Mouse (Mus musculus): Measurements from ENCODE around the gene Lrrc28. TPM values are rescaled to one million over a fixed set of nuclear protein-coding genes. Genes with fewer than 3 reads are reported as not detected.
A peak's percentile ranks its signal among the peaks of the same experiment; 100 is the strongest.

Lrrc28 gene
- polyA plus RNA-seq, 2 experiments = 22.1 to 26.3 TPM

DNA sequence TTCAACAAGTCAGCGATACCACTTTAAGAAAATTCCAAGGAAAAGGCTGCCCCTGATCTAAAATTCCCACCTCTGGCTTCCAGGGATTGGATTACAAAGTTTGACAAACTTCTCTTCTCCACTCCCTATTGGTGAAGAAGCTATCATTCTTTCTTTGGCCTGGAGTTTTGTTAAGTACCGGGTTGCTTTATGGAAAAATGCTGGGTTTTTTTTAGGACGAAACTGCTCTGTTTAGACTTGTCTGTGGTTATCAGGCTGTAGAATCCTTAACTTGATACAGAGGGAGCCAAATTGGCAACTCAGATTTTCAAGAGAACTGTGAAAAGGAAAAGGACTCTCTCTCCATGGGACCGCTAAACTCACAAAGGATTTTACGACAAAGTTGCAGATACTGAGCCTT lies 2.2 kb upstream of the Lrrc28 start, which contains the start of gene Ttc23:
TSS of gene Ttc23 (plus strand) at position 134 of the 400 bp plus-strand sequence.
- H3K36me3 ChIP-seq (ENCODE audit: control insufficient read depth, insufficient read depth, low read length) = no peaks in the 10 kb centered on the region
- peak within 1 kb of the TSS; percentile 77 for H3K4me2 ChIP-seq (replicated peaks; ENCODE audit: low read depth, low read length, severe bottlenecking)
- 1% methylated on average over 5 of the region's 5 CpGs for WGBS
- H3K4me1 ChIP-seq (ENCODE audit: control insufficient read depth, insufficient read depth, low read length) = peaks cover 35% of the 10 kb centered on the region
- peak within 1 kb of the TSS; percentile 89 for H3K27ac ChIP-seq (replicated peaks; ENCODE audit: low read depth, low read length)
- H3K9ac ChIP-seq (ENCODE audit: low read depth, low read length, severe bottlenecking) = peak within 1 kb of the TSS; percentile 83
- TF ChIP-seq POLR2A (IDR thresholded peaks at IDR 0.05; ENCODE audit: borderline replicate concordance, extremely low read depth, insufficient read depth, insufficient read length) = no peak
- no peaks in the 10 kb centered on the region for H3K9me3 ChIP-seq (ENCODE audit: control insufficient read depth, low read length)
- DNase-seq (ENCODE audit: low spot score) (peak; percentile 88), ATAC-seq (ENCODE audit: low FRiP score, low read depth) (peak; percentile 60)
- no peaks in the 10 kb centered on the region for H3K27me3 ChIP-seq (ENCODE audit: control insufficient read depth, insufficient read depth, low read length)
- peak within 1 kb of the TSS; percentile 85 for H3K4me3 ChIP-seq (replicated peaks; ENCODE audit: low read length)

- no peak for TF ChIP-seq POLR2A (IDR thresholded peaks at IDR 0.05; ENCODE audit: borderline replicate concordance, extremely low read depth, insufficient read depth, insufficient read length)
- H3K4me3 ChIP-seq (replicated peaks; ENCODE audit: low read length) = peak overlapping the region; percentile 85
- H3K27ac ChIP-seq (replicated peaks; ENCODE audit: low read depth, low read length) = peak overlapping the region; percentile 89
- no peaks in the 10 kb centered on the region for H3K36me3 ChIP-seq (ENCODE audit: control insufficient read depth, insufficient read depth, low read length)
- peaks cover 30% of the 10 kb centered on the region for H3K4me1 ChIP-seq (ENCODE audit: control insufficient read depth, insufficient read depth, low read length)
- peak overlapping the region; percentile 83 for H3K9ac ChIP-seq (ENCODE audit: low read depth, low read length, severe bottlenecking)
- no peaks in the 10 kb centered on the region for H3K9me3 ChIP-seq (ENCODE audit: control insufficient read depth, low read length)
- ATAC-seq (ENCODE audit: low FRiP score, low read depth) (no peak), DNase-seq (ENCODE audit: low spot score) (no peak)
- peak overlapping the region; percentile 77 for H3K4me2 ChIP-seq (replicated peaks; ENCODE audit: low read depth, low read length, severe bottlenecking)
- no peaks in the 10 kb centered on the region for H3K27me3 ChIP-seq (ENCODE audit: control insufficient read depth, insufficient read depth, low read length)
- WGBS = 8% methylated on average over 6 of the region's 6 CpGs
Measured at GRCm38 (mm10) chr7:67646131-67646530, 1.1 kb upstream of the Lrrc28 start.

GRCm38 (mm10) chr7:67645681-67646014 lies 580 bp upstream of the Lrrc28 start:
- ATAC-seq (ENCODE audit: low FRiP score, low read depth) (no peak), DNase-seq (ENCODE audit: low spot score) (no peak)
- no peak for TF ChIP-seq POLR2A (IDR thresholded peaks at IDR 0.05; ENCODE audit: borderline replicate concordance, extremely low read depth, insufficient read depth, insufficient read length)
- H3K9ac ChIP-seq (ENCODE audit: low read depth, low read length, severe bottlenecking) = peak overlapping the region; percentile 83
- peaks cover 5% of the 10 kb centered on the region; the same call in 1 of the 2 replicates for H3K36me3 ChIP-seq (ENCODE audit: control insufficient read depth, insufficient read depth, low read length)
- WGBS = under 1% methylated on average over 15 of the region's 15 CpGs
- H3K27ac ChIP-seq (replicated peaks; ENCODE audit: low read depth, low read length) = peak overlapping the region; percentile 89
- peak overlapping the region; percentile 77 for H3K4me2 ChIP-seq (replicated peaks; ENCODE audit: low read depth, low read length, severe bottlenecking)
- no peaks in the 10 kb centered on the region for H3K27me3 ChIP-seq (ENCODE audit: control insufficient read depth, insufficient read depth, low read length)
- H3K4me3 ChIP-seq (replicated peaks; ENCODE audit: low read length) = peak overlapping the region; percentile 85
- H3K4me1 ChIP-seq (ENCODE audit: control insufficient read depth, insufficient read depth, low read length) = peaks cover 30% of the 10 kb centered on the region
- H3K9me3 ChIP-seq (ENCODE audit: control insufficient read depth, low read length) = no peaks in the 10 kb centered on the region

DNA sequence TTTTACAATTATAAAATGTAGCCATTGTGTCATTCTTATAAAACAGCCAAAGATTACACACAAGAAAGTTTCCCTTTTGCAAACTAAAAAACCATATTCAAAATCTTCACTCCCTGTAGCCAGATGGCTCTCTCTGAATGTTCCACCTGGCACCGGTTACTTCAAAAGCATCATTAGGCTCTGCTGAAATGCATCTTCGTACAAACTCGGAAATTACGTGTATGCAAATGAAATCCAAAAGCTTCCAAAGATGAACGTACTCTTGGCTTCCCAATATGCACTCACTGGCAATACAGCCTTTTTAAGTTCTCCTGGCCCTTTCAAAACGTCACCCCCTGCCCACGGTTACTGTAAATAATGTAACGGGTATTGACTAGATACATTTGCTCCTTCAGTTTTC lies 777 bp downstream of the Lrrc28 start:
- Histone ChIP-seq H3K4me1 (ENCODE audit: control insufficient read depth, insufficient read depth, low read length) (peaks cover 27% of the 10 kb centered on the region), H3K27me3 (ENCODE audit: control insufficient read depth, insufficient read depth, low read length) (no peaks in the 10 kb centered on the region), H3K9ac (ENCODE audit: low read depth, low read length, severe bottlenecking) (peak overlapping the region; percentile 88), H3K4me3 (replicated peaks; ENCODE audit: low read length) (peak overlapping the region; percentile 85), H3K27ac (replicated peaks; ENCODE audit: low read depth, low read length) (no peak overlapping the region), H3K36me3 (ENCODE audit: control insufficient read depth, insufficient read depth, low read length) (peaks cover 8% of the 10 kb centered on the region; the same call in 1 of the 2 replicates), H3K9me3 (ENCODE audit: control insufficient read depth, low read length) (no peaks in the 10 kb centered on the region), H3K4me2 (replicated peaks; ENCODE audit: low read depth, low read length, severe bottlenecking) (peak overlapping the region; percentile 64)
- no peak for DNase-seq (ENCODE audit: low spot score)
- TF ChIP-seq POLR2A (IDR thresholded peaks at IDR 0.05; ENCODE audit: borderline replicate concordance, extremely low read depth, insufficient read depth, insufficient read length) = no peak
- no peak for ATAC-seq (ENCODE audit: low FRiP score, low read depth)
- WGBS = 38% methylated on average over 8 of the region's 8 CpGs

DNA sequence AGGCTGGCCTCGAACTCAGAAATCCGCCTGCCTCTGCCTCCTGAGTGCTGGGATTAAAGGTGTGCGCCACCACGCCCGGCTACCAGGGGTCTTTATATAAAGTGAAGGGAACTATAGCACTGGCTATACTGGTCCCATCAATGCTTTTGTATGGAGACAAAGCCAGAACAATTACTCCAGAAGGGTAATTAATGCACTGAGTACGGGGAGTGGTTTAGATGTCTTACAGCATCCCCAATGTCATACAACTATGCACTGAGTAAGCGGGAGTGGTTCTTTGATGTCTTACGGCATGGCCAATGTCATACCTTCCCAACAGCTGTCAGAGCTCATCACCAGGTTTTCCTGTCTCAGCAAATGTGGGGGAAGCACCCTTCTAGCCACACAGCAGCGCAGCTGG lies 2.1 kb downstream of the Lrrc28 start:
- Histone ChIP-seq H3K4me1 (ENCODE audit: control insufficient read depth, insufficient read depth, low read length) (peaks cover 16% of the 10 kb centered on the region), H3K27me3 (ENCODE audit: control insufficient read depth, insufficient read depth, low read length) (no peaks in the 10 kb centered on the region), H3K9ac (ENCODE audit: low read depth, low read length, severe bottlenecking) (no peak overlapping the region), H3K4me3 (replicated peaks; ENCODE audit: low read length) (no peak overlapping the region), H3K27ac (replicated peaks; ENCODE audit: low read depth, low read length) (no peak overlapping the region), H3K4me2 (replicated peaks; ENCODE audit: low read depth, low read length, severe bottlenecking) (no peak overlapping the region), H3K9me3 (ENCODE audit: control insufficient read depth, low read length) (no peaks in the 10 kb centered on the region), H3K36me3 (ENCODE audit: control insufficient read depth, insufficient read depth, low read length) (peaks cover 14% of the 10 kb centered on the region)
- 93% methylated on average over 9 of the region's 9 CpGs for WGBS
- no peak for ATAC-seq (ENCODE audit: low FRiP score, low read depth)
- no peak for TF ChIP-seq POLR2A (IDR thresholded peaks at IDR 0.05; ENCODE audit: borderline replicate concordance, extremely low read depth, insufficient read depth, insufficient read length)
- no peak for DNase-seq (ENCODE audit: low spot score)

- no peaks in the 10 kb centered on the region for H3K27me3 ChIP-seq (ENCODE audit: control insufficient read depth, insufficient read depth, low read length)
- no peak overlapping the region for H3K4me2 ChIP-seq (replicated peaks; ENCODE audit: low read depth, low read length, severe bottlenecking)
- H3K4me3 ChIP-seq (replicated peaks; ENCODE audit: low read length) = no peak overlapping the region
- ATAC-seq (ENCODE audit: low FRiP score, low read depth) (no peak), DNase-seq (ENCODE audit: low spot score) (no peak)
- TF ChIP-seq POLR2A (IDR thresholded peaks at IDR 0.05; ENCODE audit: borderline replicate concordance, extremely low read depth, insufficient read depth, insufficient read length) = no peak
- H3K36me3 ChIP-seq (ENCODE audit: control insufficient read depth, insufficient read depth, low read length) = peaks cover 31% of the 10 kb centered on the region
- peaks cover 1% of the 10 kb centered on the region; the same call in 1 of the 2 replicates for H3K4me1 ChIP-seq (ENCODE audit: control insufficient read depth, insufficient read depth, low read length)
- H3K9me3 ChIP-seq (ENCODE audit: control insufficient read depth, low read length) = no peaks in the 10 kb centered on the region
- no peak overlapping the region for H3K27ac ChIP-seq (replicated peaks; ENCODE audit: low read depth, low read length)
- 89% methylated on average over 3 of the region's 3 CpGs for WGBS
- H3K9ac ChIP-seq (ENCODE audit: low read depth, low read length, severe bottlenecking) = no peak overlapping the region
Measured at GRCm38 (mm10) chr7:67639006-67639405, 6.1 kb downstream of the Lrrc28 start.

Data from limb, embryonic 14.5 days (tissue).